Mouse (Mus musculus): Measurements from ENCODE around the gene Chd2.

Chd2 gene

DNA sequence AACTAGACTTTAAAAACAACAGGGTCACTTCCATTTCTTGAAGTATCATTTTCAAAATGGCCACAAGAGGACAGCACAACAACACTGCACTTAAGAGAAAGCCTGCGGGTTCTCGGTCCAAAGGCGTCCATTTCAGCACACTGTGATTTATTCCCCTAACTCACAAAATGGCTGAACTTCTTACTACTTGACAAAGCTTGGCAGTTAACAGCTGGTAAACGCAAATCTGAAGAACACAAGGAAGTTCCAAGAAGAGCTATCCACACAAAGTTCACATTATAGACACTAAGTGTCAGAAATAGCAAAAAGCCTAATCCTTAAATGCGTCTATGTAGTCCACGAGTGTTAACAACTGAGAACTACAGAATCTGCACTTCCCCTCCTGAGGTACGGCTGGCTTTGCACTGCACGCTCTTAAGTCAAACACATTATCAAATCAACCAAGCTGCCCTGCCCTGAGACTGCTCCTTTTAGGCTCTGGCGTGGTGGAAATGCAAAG is 17.1 kb downstream of the Chd2 start:
- in situ Hi-C loops (cut with MboI, MseI): loop anchor here in 1 of 2 experiments (25.0 kb wide), 1 partner anchor 1013 kb away; no protein-coding TSS in a partner anchor

GRCm38 (mm10) chr7:73523608-73524259 is 17.9 kb downstream of the Chd2 start:
- in situ Hi-C loops (cut with MboI, MseI): loop anchor here in 1 of 2 experiments (25.0 kb wide), 1 partner anchor 1014 kb away; no protein-coding TSS in a partner anchor

- in situ Hi-C loops (cut with MboI, MseI): loop anchor here in 1 of 2 experiments (25.0 kb wide), 1 partner anchor 1014 kb away; no protein-coding TSS in a partner anchor
Observed at GRCm38 (mm10) chr7:73523183-73523582, 18.4 kb downstream of the Chd2 start.

- in situ Hi-C loops (cut with MboI, MseI): loop anchor here in 1 of 2 experiments (25.0 kb wide), 1 partner anchor 1016 kb away; no protein-coding TSS in a partner anchor
Observed at GRCm38 (mm10) chr7:73521277-73522193, 20.1 kb downstream of the Chd2 start.

- in situ Hi-C loops (cut with MboI, MseI): loop anchor here in 1 of 2 experiments (25.0 kb wide), 1 partner anchor 1017 kb away; no protein-coding TSS in a partner anchor
Observed at GRCm38 (mm10) chr7:73520231-73520630, 21.4 kb downstream of the Chd2 start.

DNA sequence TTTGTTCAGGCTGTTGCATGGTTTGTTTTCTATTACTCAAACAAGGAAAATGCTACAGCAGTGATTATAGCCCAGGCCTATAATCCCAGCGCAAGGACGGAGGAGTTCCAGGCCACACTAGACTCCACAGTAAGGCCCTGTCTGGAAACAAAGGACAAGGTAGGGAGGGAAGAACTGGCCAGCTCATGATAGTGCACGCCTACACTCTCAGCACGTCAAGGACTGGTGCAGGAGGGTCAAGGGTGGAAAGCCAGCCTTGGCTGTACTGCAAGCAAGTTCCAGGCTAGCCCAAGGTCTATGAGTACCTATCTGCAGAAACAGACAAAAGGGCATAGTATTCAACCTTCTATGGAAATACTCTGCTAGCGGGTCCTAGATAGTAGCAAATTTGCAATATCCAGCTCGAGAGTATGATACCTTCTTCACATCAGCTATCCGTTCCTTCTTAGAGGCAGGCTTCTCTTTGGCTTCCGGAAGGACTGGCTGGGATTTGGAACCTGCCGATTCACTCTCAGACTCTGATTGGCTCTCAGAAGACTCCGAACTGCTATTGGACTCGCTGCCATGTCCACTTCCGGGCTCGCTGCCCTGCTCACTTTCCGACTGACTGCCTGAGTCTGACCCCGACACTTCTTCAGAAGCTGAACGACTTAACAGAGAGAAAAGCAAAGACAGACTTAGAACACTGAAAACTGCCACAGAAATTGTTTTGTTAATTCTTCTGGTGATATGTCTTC is 22.4 kb downstream of the Chd2 start:
- in situ Hi-C loops (cut with MboI, MseI): loop anchor here (5.0 to 25.0 kb wide), 2 partner anchors 108 to 1018 kb away; no protein-coding TSS in a partner anchor

DNA sequence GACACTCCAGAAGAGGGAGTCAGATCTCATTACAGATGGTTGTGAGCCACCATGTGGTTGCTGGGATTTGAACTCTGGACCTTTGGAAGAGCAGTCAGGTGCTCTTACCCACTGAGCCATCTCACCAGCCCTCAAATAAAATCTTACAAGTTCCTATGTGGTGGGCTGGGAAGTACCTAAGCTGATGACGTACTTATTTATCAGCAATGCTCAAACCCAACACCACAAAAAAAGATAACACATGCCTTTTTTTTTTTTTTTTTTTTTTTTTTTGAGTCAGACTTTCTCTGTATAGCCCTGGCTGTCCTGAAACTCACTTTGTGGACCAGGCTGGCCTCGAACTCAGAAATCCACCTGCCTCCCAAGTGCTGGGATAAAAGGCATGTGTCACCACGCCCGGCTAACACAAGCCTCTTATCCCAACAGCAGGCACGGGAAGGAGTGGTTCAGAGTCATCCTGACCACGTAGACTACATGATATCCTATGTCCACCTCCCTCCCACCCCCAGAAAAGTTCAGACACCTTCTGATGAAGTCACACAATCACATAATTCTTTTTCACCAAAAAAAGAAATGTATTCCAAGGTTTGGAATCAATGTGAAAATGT is 23.2 kb downstream of the Chd2 start:
- in situ Hi-C loops (cut with MboI, MseI): loop anchor here (5.0 to 25.0 kb wide), 2 partner anchors 109 to 1019 kb away; no protein-coding TSS in a partner anchor

- in situ Hi-C loops (cut with MboI, MseI): loop anchor here (5.0 to 25.0 kb wide), 2 partner anchors 110 to 1020 kb away; no protein-coding TSS in a partner anchor
Observed at GRCm38 (mm10) chr7:73517432-73518054, 24.1 kb downstream of the Chd2 start.

- in situ Hi-C loops (cut with MboI, MseI): loop anchor here (5.0 to 25.0 kb wide), 2 partner anchors 110 to 1020 kb away; no protein-coding TSS in a partner anchor
Observed at GRCm38 (mm10) chr7:73516820-73517219, 24.8 kb downstream of the Chd2 start.

DNA sequence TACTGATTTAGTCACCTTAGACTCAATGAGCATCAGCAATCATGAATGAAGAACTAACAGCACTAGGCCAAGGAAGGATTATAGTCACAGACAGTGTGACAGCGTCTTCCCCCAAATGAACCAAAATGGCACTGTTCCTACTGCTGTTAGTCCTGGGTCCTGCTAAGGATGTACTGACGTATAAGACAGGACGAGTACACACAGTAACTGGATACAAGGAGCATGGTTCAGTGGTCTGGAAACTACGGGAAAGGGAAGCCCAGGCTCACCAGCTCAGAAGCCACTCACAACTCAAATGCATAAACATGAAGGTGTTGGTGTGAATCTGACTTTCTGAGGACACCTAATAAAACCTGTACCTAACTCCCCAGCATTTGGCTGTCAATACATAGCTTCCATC is 27.1 kb downstream of the Chd2 start:
- in situ Hi-C loops (cut with MboI, MseI): loop anchor here in 1 of 2 experiments (25.0 kb wide), 1 partner anchor 1023 kb away; no protein-coding TSS in a partner anchor

DNA sequence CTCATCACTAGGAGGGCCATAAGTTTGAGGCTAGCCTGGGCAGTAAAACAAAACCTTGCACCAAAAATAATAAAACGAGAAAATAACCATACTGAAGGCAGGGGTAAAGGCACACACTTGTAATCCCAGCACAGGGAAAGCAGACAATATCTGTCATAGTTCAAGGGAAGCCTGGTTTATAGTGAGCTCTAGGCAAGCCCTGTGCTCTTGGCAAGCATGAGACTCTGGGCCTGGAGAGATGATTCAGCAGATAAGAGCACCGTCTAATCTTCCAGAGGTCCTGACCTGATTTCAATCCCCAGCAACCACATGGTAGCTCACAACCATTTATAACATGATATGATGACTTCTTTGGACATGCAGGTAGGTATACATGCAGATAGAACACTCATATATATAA is 29.2 kb downstream of the Chd2 start:
- in situ Hi-C loops (cut with MboI, MseI): loop anchor here in 1 of 2 experiments (25.0 kb wide), 1 partner anchor 1025 kb away; no protein-coding TSS in a partner anchor

DNA sequence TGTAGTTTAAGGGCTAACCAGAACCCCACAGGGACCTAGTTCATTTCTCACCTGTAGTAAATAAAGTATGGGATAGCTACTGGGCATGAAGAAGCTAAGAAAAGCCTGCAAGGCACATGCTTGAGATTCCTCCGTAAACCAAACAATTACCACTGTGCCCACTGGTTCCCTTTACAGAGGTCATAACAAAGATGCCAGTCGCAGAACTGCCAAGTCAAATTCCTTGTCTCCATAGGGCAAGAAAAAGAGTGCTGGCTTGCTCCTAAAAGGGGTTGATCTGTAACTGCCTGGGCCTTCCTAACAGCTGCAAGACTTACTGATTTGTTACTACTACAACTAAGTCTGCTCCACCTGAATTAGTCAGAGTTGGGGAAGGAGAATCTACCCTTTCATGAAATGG is 32.9 kb downstream of the Chd2 start:
- in situ Hi-C loops (cut with MboI, MseI): loop anchor here in 1 of 2 experiments (25.0 kb wide), 1 partner anchor 1029 kb away; no protein-coding TSS in a partner anchor

DNA sequence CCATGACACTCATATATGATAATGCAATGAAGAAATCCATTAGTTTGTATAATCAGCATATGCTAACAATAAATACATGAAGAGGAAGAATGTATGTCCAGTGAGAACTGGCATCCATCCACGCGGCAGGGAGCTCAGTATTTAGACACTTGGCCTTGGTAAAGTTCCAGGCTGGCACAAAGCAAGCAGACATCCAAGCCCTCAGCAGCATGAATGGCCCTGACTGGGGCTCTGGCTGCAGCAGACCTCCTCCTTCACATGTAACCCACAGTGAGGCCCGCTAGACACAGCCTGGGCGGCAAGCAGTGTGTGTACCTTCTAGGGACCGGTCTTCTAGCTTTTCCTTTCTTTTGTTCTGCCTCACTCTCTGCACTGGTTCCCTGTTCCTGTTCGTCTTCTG is 34.1 kb downstream of the Chd2 start:
- in situ Hi-C loops (cut with MboI, MseI): loop anchor here in 1 of 2 experiments (25.0 kb wide), 1 partner anchor 1030 kb away; no protein-coding TSS in a partner anchor

GRCm38 (mm10) chr7:73506852-73507251 is 34.8 kb downstream of the Chd2 start:
- in situ Hi-C loops (cut with MboI, MseI): loop anchor here in 1 of 2 experiments (25.0 kb wide), 1 partner anchor 1030 kb away; no protein-coding TSS in a partner anchor

DNA sequence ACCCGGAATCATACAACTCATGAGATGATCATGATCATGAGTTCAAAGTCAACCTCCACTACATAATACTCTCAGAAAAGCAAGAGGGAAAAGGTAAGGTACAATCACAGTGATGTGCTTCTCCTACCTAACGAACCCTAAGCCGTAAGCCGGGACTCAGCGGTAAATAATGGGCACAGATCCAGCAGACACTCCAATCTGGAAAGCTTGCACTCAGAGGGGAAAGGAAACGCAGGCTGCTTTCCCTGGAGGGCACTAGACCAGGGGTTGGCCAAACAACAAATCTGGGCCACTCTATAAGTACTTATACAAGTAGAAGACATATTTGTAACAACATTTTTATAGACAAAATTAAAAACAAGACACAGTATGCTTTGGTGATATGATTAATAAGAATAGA is 36.4 kb downstream of the Chd2 start:
- in situ Hi-C loops (cut with MboI, MseI): loop anchor here in 1 of 2 experiments (25.0 kb wide), 1 partner anchor 1032 kb away; no protein-coding TSS in a partner anchor

GRCm38 (mm10) chr7:73498200-73498599 is 43.4 kb downstream of the Chd2 start:
- in situ Hi-C loops (cut with MboI, MseI): no loop called here

- in situ Hi-C loops (cut with MboI, MseI): no loop called here
Observed at GRCm38 (mm10) chr7:73489261-73489660, 52.4 kb downstream of the Chd2 start.

- in situ Hi-C loops (cut with MboI, MseI): no loop called here
Observed at GRCm38 (mm10) chr7:73481094-73481493, 60.5 kb downstream of the Chd2 start.

- in situ Hi-C loops (cut with MboI, MseI): no loop called here
Observed at GRCm38 (mm10) chr7:73479506-73479905, 62.1 kb downstream of the Chd2 start.

Data from T-helper 17 cell (primary cell).